Mouse (Mus musculus) hindbrain, embryonic 11.5 days (tissue): ENCODE measurements around the gene Lrrfip2. TPM values are rescaled to one million over a fixed set of nuclear protein-coding genes. Genes with fewer than 3 reads are reported as not detected.

ENCODE experiments used
- ATAC-seq: fragments of 200-750 bp; cut with Nextera tagmentation; 2 replicates; pipeline ENCODE4 v1.8.0; 2017; ENCODE audit warnings: mild to moderate bottlenecking, moderate TSS enrichment, moderate library complexity; ENCODE audit not compliant: low FRiP score
- DNase-seq: peaks from one replicate; pipeline ENCODE4 v3.0.0-alpha.2; 2015; ENCODE audit warnings: low spot score
- H3K27ac ChIP-seq: fragments of 300-500 bp; sonication (generic); 2 replicates; pipeline ENCODE4 v1.5.1; 2014; ENCODE audit warnings: mild to moderate bottlenecking, low read depth, low read length
- H3K27me3 ChIP-seq: fragments of 300-500 bp; sonication (generic); 2 replicates; pipeline ENCODE4 v1.6.1; 2014; ENCODE audit warnings: mild to moderate bottlenecking, low read length, moderate library complexity, mixed read lengths; ENCODE audit not compliant: control insufficient read depth, insufficient read depth
- H3K36me3 ChIP-seq: fragments of 300-500 bp; sonication (generic); 2 replicates; pipeline ENCODE4 v1.6.1; 2014; ENCODE audit warnings: mild to moderate bottlenecking, low read length, moderate library complexity, mixed read lengths; ENCODE audit not compliant: control insufficient read depth, insufficient read depth
- H3K4me1 ChIP-seq: fragments of 300-500 bp; sonication (generic); replicated peaks from 2 replicates; pipeline ENCODE4 v1.6.1; 2014; ENCODE audit warnings: low read length, mixed read lengths; ENCODE audit not compliant: control insufficient read depth, insufficient read depth
- H3K4me2 ChIP-seq: fragments of 300-500 bp; sonication (generic); replicated peaks from 2 replicates; pipeline ENCODE4 v1.6.1; 2014; ENCODE audit warnings: mild to moderate bottlenecking, low read depth, low read length
- H3K4me3 ChIP-seq: fragments of 300-500 bp; sonication (generic); 2 replicates; pipeline ENCODE4 v1.5.1; 2014; ENCODE audit warnings: low read depth, low read length
- H3K9ac ChIP-seq: fragments of 300-500 bp; sonication (generic); 2 replicates; pipeline ENCODE4 v1.6.1; 2014; ENCODE audit warnings: low read depth, low read length
- H3K9me3 ChIP-seq: fragments of 300-500 bp; sonication (generic); 2 replicates; pipeline ENCODE4 v1.6.1; 2016; ENCODE audit warnings: low read length; ENCODE audit not compliant: control insufficient read depth
- WGBS: fragments of 180-500 bp; shearing (Covaris S2); extraction: QIAGEN DNeasy Blood & Tissue Kit; methylation state at CpG from one replicate; pipeline ENCODE4 v1.1.7; 2014; 5-methylcytosine and 5-hydroxymethylcytosine counted together
- polyA plus RNA-seq: library from polyadenylated mRNA; unstranded; fragments of >200 nt; fragmentation: Nextera tagmentation; extraction: Ambion mirVana; gene quantifications from 2 replicates; pipeline ENCODE4 v1.2.1, GENCODE M21; 2014

The Lrrfip2 gene
- polyA plus RNA-seq, result 52.2 and 57.4 TPM in 2 replicates

DNA sequence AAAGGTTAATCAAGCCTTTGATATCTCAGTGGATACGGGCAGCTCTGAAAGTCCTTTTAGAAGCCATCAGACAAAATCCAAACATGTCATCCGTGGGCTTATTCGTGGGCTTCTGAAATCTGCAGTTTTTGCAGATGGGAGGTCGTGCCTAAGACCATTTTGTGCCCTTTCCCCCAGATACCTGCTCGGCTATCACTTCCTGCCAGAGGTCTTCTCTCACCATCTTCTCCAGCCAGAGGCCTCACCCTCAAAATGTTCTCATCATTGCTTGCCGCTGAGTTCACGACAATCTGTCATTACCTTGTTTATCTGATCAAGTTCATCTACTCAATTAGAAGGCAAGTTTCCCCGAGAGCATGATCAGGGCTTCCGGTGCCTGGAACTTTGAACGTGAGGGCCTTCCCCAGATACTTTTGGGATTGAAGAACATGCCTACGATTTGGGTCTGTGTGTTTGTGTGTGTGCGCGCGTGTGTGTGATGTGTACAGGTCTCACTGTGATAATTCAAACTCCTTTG is at the start of gene Lrrfip2:
Gene Lrrfip2 (plus strand): TSS at position 467 of the 517 bp plus-strand sequence.
- Histone ChIP-seq H3K4me3 (peak within 1 kb of the TSS; percentile 98), H3K4me1 (no peaks in the 10 kb centered on the region; the same call in 1 of the 2 replicates), H3K27me3 (no peaks in the 10 kb centered on the region), H3K9me3 (no peaks in the 10 kb centered on the region), H3K9ac (peak within 1 kb of the TSS; percentile 89), H3K27ac (peak within 1 kb of the TSS; percentile 80), H3K4me2 (peak within 1 kb of the TSS; percentile 83), H3K36me3 (0 out of 2 replicates have a peak, but pooled peaks cover 2% of the 10 kb centered on the region)
- DNase-seq (peak; percentile 13), ATAC-seq (no peak)
- 44% methylated on average over 14 of the region's 14 CpGs for WGBS

DNA sequence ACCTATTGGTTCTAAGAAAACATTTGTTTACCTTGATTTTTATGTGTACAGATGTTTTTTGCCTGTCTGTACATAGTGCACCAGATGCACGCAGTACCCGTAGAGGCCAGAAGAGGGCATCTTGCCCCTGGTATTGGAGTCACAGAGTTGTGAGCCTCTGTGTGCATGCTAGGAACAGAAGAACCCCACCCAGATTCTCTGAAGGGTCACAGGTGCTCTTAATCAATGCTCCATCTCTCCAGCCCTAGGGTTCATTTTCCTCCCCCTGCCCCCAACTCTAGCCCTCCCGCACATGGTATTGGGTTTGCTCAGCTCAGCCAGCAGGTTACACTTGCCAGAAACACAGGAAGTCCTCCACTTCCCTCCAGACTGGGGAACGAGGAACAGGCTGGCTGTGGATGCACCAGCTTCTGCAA is 46.8 kb upstream of the Lrrfip2 start:
- ATAC-seq (no peak), DNase-seq (peak; percentile 76)
- no peak overlapping the region for H3K27ac ChIP-seq
- no peaks in the 10 kb centered on the region for H3K36me3 ChIP-seq
- H3K4me2 ChIP-seq, result no peak overlapping the region
- no peaks in the 10 kb centered on the region for H3K9me3 ChIP-seq
- no peak overlapping the region for H3K4me3 ChIP-seq
- 46% methylated on average over 4 of the region's 4 CpGs for WGBS
- H3K9ac ChIP-seq, result no peak overlapping the region
- H3K27me3 ChIP-seq, result no peaks in the 10 kb centered on the region
- no peaks in the 10 kb centered on the region for H3K4me1 ChIP-seq

GRCm38 (mm10) chr9:111072175-111072574 is 45.2 kb upstream of the Lrrfip2 start:
- no peaks in the 10 kb centered on the region for H3K9me3 ChIP-seq
- WGBS, result 61% methylated on average over 7 of the region's 7 CpGs
- no peak overlapping the region for H3K27ac ChIP-seq
- no peak overlapping the region for H3K4me2 ChIP-seq
- H3K4me3 ChIP-seq, result no peak overlapping the region
- no peak overlapping the region for H3K9ac ChIP-seq
- no peaks in the 10 kb centered on the region for H3K27me3 ChIP-seq
- H3K4me1 ChIP-seq, result no peaks in the 10 kb centered on the region
- DNase-seq, result no peak
- no peak for ATAC-seq
- H3K36me3 ChIP-seq, result no peaks in the 10 kb centered on the region

GRCm38 (mm10) chr9:111072971-111073370 is 44.4 kb upstream of the Lrrfip2 start:
- no peak overlapping the region for H3K27ac ChIP-seq
- ATAC-seq (no peak), DNase-seq (no peak)
- no peaks in the 10 kb centered on the region for H3K36me3 ChIP-seq
- 74% methylated on average over 4 of the region's 4 CpGs for WGBS
- no peak overlapping the region for H3K4me2 ChIP-seq
- H3K9me3 ChIP-seq, result no peaks in the 10 kb centered on the region
- H3K4me3 ChIP-seq, result no peak overlapping the region
- no peak overlapping the region for H3K9ac ChIP-seq
- H3K4me1 ChIP-seq, result no peaks in the 10 kb centered on the region
- H3K27me3 ChIP-seq, result no peaks in the 10 kb centered on the region

- Histone ChIP-seq H3K27ac (no peak overlapping the region), H3K9me3 (no peaks in the 10 kb centered on the region), H3K4me2 (no peak overlapping the region), H3K4me3 (no peak overlapping the region), H3K27me3 (no peaks in the 10 kb centered on the region), H3K9ac (no peak overlapping the region), H3K36me3 (no peaks in the 10 kb centered on the region), H3K4me1 (no peaks in the 10 kb centered on the region)
- DNase-seq (peak; percentile 41), ATAC-seq (no peak)
- 65% methylated on average over 5 of the region's 5 CpGs for WGBS
Observed at GRCm38 (mm10) chr9:111077745-111078144, 39.6 kb upstream of the Lrrfip2 start.

GRCm38 (mm10) chr9:111080801-111081200 is 36.6 kb upstream of the Lrrfip2 start:
- no peaks in the 10 kb centered on the region for H3K4me1 ChIP-seq
- H3K27me3 ChIP-seq, result no peaks in the 10 kb centered on the region
- H3K9me3 ChIP-seq, result no peaks in the 10 kb centered on the region
- H3K4me2 ChIP-seq, result no peak overlapping the region
- no peak overlapping the region for H3K9ac ChIP-seq
- 94% methylated on average over 8 of the region's 8 CpGs for whole genome bisulfite sequencing
- ATAC-seq (no peak), DNase-seq (no peak)
- no peak overlapping the region for H3K4me3 ChIP-seq
- no peak overlapping the region for H3K27ac ChIP-seq
- H3K36me3 ChIP-seq, result no peaks in the 10 kb centered on the region

DNA sequence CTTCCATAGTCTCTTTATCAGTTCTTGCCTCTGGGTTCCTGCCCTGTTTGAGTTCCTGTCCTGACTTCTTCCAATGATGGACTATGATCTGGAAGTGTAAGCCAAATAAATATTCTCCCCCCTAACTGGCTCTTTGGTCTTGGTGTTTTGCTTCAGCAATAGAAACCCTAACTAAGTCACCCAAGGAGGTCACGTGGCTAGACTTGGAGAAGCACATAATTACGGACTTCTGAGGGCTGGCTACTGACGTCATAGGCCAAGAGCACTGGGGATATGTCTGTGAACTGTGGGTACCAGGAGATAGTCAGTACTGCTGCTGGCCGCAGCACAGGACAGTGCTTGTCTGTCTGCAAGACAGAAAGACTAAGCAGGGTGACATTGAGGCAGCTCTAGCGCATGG is 35.6 kb upstream of the Lrrfip2 start:
- no peaks in the 10 kb centered on the region for H3K27me3 ChIP-seq
- H3K9me3 ChIP-seq, result no peaks in the 10 kb centered on the region
- H3K4me1 ChIP-seq, result no peaks in the 10 kb centered on the region
- DNase-seq (no peak), ATAC-seq (no peak)
- H3K36me3 ChIP-seq, result no peaks in the 10 kb centered on the region
- no peak overlapping the region for H3K4me2 ChIP-seq
- H3K4me3 ChIP-seq, result no peak overlapping the region
- H3K27ac ChIP-seq, result no peak overlapping the region
- 90% methylated on average over 5 of the region's 5 CpGs for WGBS
- no peak overlapping the region for H3K9ac ChIP-seq

- WGBS, result 52% methylated on average over 4 of the region's 4 CpGs
- no peaks in the 10 kb centered on the region for H3K36me3 ChIP-seq
- H3K9ac ChIP-seq, result no peak overlapping the region
- no peaks in the 10 kb centered on the region; the same call in 1 of the 2 replicates for H3K27me3 ChIP-seq
- no peaks in the 10 kb centered on the region for H3K9me3 ChIP-seq
- DNase-seq (no peak), ATAC-seq (no peak)
- H3K4me2 ChIP-seq, result no peak overlapping the region
- no peak overlapping the region for H3K4me3 ChIP-seq
- no peak overlapping the region for H3K27ac ChIP-seq
- H3K4me1 ChIP-seq, result 0 out of 2 replicates have a peak, but pooled peaks cover 2% of the 10 kb centered on the region
Observed at GRCm38 (mm10) chr9:111085329-111085728, 32.1 kb upstream of the Lrrfip2 start.

GRCm38 (mm10) chr9:111086137-111086536 is 31.3 kb upstream of the Lrrfip2 start:
- Histone ChIP-seq H3K9me3 (no peaks in the 10 kb centered on the region), H3K4me1 (0 out of 2 replicates have a peak, but pooled peaks cover 2% of the 10 kb centered on the region), H3K9ac (no peak overlapping the region), H3K4me3 (no peak overlapping the region), H3K36me3 (no peaks in the 10 kb centered on the region), H3K4me2 (no peak overlapping the region), H3K27me3 (no peaks in the 10 kb centered on the region; the same call in 1 of the 2 replicates), H3K27ac (no peak overlapping the region)
- WGBS, result 76% methylated on average over 6 of the region's 6 CpGs
- no peak for DNase-seq
- no peak for ATAC-seq
